Comparison of ENCODE assay signal across 8 mouse cellular contexts in the genomic region with DNA sequence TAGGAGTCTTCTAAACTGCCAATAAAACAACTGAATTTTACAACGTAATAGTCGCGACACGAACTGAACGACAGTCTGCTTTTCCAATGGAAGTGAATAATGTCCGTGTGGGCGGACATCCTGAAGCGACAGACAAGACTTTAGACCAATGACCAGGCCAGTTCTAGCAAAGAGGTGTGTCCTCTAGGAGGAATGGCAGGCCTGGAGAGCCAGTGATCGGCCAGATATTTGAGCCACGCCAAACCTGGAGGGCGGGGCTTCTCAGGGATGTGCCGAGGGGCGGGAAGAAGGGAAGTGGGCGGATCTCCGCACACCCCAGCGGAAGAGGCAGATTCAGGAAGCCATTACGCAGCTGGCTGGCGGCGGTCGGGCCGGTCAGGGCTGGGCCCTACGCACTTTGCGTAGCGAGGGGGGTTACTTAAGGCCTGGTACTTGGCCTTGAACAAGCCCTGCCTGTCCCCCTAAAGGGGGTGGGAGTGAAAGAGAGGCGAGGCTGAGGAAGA. TPM values are rescaled to one million over a fixed set of nuclear protein-coding genes. Genes with fewer than 3 reads are reported as not detected.
DNase-seq lines count a peak whose midpoint lies in the region; ATAC-seq and TF ChIP-seq lines count a peak whose summit lies in the region.

No protein-coding gene starts in this region.

- H3K27ac ChIP-seq in heart, embryonic 11.5 days (ENCODE audit: low read depth, low read length) = peak overlapping the region; percentile 96
- peak overlapping the region; percentile 98 for H3K27ac ChIP-seq in kidney, embryonic 16.5 days (ENCODE audit: low read length)
- H3K27ac ChIP-seq in liver, adult 2 months (replicated peaks; ENCODE audit: insufficient read depth, low read depth, low read length) = peak overlapping the region; percentile 77

- peak overlapping the region; percentile 78 for H3K4me2 ChIP-seq in heart, embryonic 11.5 days
- H3K4me2 ChIP-seq in kidney, embryonic 16.5 days (replicated peaks; ENCODE audit: low read depth, low read length) = peak overlapping the region; percentile 82
- H3K4me2 ChIP-seq in myocyte (ENCODE audit: low read depth) = peak overlapping the region; percentile 97

- H3K79me2 ChIP-seq in C2C12 (ENCODE audit: control insufficient read depth, insufficient read depth) (peaks cover 63% of the 10 kb centered on the region), myocyte (ENCODE audit: control insufficient read depth, insufficient read depth) (peaks cover 35% of the 10 kb centered on the region)
- peaks cover 9% of the 10 kb centered on the region for H3K79me2 ChIP-seq in liver, adult 2 months (ENCODE audit: control insufficient read depth, insufficient read depth, low read length)

- no peaks in the 10 kb centered on the region for H3K9me3 ChIP-seq in erythroblast, embryonic 14.5 days (ENCODE audit: control insufficient read depth, low read length)
- no peaks in the 10 kb centered on the region for H3K9me3 ChIP-seq in heart, embryonic 11.5 days (replicated peaks; ENCODE audit: control insufficient read depth, low read length)
- H3K9me3 ChIP-seq in kidney, embryonic 16.5 days (ENCODE audit: low read length) = no peaks in the 10 kb centered on the region

- H3K4me3 ChIP-seq in C2C12 (ENCODE audit: insufficient read depth, poor library complexity, severe bottlenecking) (peak overlapping the region; percentile 66), myocyte (peak overlapping the region; percentile 52)
- H3K4me3 ChIP-seq in erythroblast, embryonic 14.5 days (replicated peaks) = peak overlapping the region; percentile 85
- peak overlapping the region; percentile 77 for H3K4me3 ChIP-seq in heart, embryonic 11.5 days (ENCODE audit: low read depth, low read length)
- peak overlapping the region; percentile 80 for H3K4me3 ChIP-seq in kidney, embryonic 16.5 days (ENCODE audit: low read length)
- H3K4me3 ChIP-seq in liver, adult 2 months (ENCODE audit: insufficient read depth, low read depth, low read length) = peak overlapping the region; percentile 53

- peaks cover 60% of the 10 kb centered on the region for H3K4me1 ChIP-seq in erythroblast, embryonic 14.5 days (ENCODE audit: control insufficient read depth)
- peaks cover 27% of the 10 kb centered on the region for H3K4me1 ChIP-seq in heart, embryonic 11.5 days (ENCODE audit: control insufficient read depth, insufficient read depth, low read length)
- H3K4me1 ChIP-seq in kidney, embryonic 16.5 days (ENCODE audit: insufficient read depth, low read length) = peaks cover 35% of the 10 kb centered on the region
- peaks cover 25% of the 10 kb centered on the region for H3K4me1 ChIP-seq in liver, adult 2 months (ENCODE audit: control insufficient read depth, insufficient read depth, low read length)

- under 1% methylated on average over 25 of the region's 25 CpGs for WGBS in heart, embryonic 11.5 days (ENCODE audit: insufficient replicate concordance)
- under 1% methylated on average over 25 of the region's 25 CpGs for WGBS in kidney, embryonic 16.5 days
- WGBS in liver, adult 2 months = under 1% methylated on average over 25 of the region's 25 CpGs

- H3K36me3 ChIP-seq in C2C12 (ENCODE audit: control insufficient read depth, insufficient read depth) = peaks cover 8% of the 10 kb centered on the region
- peaks cover 25% of the 10 kb centered on the region for H3K36me3 ChIP-seq in erythroblast, embryonic 14.5 days (ENCODE audit: control insufficient read depth)
- H3K36me3 ChIP-seq in heart, embryonic 11.5 days (ENCODE audit: control insufficient read depth, insufficient read depth, low read length) = no peaks in the 10 kb centered on the region; the same call in 1 of the 2 replicates
- H3K36me3 ChIP-seq in kidney, embryonic 16.5 days (ENCODE audit: insufficient read depth, low read length) = peaks cover 18% of the 10 kb centered on the region; the same call in 1 of the 2 replicates
- H3K36me3 ChIP-seq in liver, adult 2 months (ENCODE audit: control insufficient read depth, insufficient read depth, low read length) = no peaks in the 10 kb centered on the region; the same call in 1 of the 2 replicates
- H3K36me3 ChIP-seq in myocyte (ENCODE audit: control insufficient read depth, insufficient read depth) = no peaks in the 10 kb centered on the region
- H3K36me3 ChIP-seq in splenic B cell, adult 2 months (ENCODE audit: control insufficient read depth, insufficient read depth, low read length, poor library complexity, severe bottlenecking) = no peaks in the 10 kb centered on the region; the same call in 1 of the 2 replicates

- DNase-seq in brain, embryonic 14.5 days (ENCODE audit: low read depth) = peak; percentile 100
- DNase-seq in liver, adult 2 months (ENCODE audit: extremely low read depth, low read depth, low spot score) = peak; percentile 99
- DNase-seq in splenic B cell, adult 2 months (ENCODE audit: low read depth, low spot score) = peak; percentile 99

- no peak for TF ChIP-seq POLR2A in brain, embryonic 14.5 days (IDR thresholded peaks at IDR 0.05; ENCODE audit: borderline replicate concordance, extremely low read depth, insufficient read depth, insufficient read length, poor library complexity, severe bottlenecking)
- TF ChIP-seq POLR2A in liver, adult 2 months (IDR thresholded peaks at IDR 0.05; ENCODE audit: extremely low read depth, insufficient read depth, low read length) = 0 out of 2 replicates have a peak, but pooled peaks have one; percentile 40
- peak; percentile 60 for TF ChIP-seq POLR2A in myocyte (IDR thresholded peaks at IDR 0.05; ENCODE audit: insufficient read length, low read depth)

- H3K27me3 ChIP-seq in C2C12 (ENCODE audit: control insufficient read depth, insufficient read depth, insufficient read length) = no peaks in the 10 kb centered on the region
- no peaks in the 10 kb centered on the region for H3K27me3 ChIP-seq in erythroblast, embryonic 14.5 days (ENCODE audit: control insufficient read depth)
- H3K27me3 ChIP-seq in heart, embryonic 11.5 days (ENCODE audit: control insufficient read depth, insufficient read depth, low read length) = no peaks in the 10 kb centered on the region
- no peaks in the 10 kb centered on the region for H3K27me3 ChIP-seq in kidney, embryonic 16.5 days (ENCODE audit: insufficient read depth, low read length)
- H3K27me3 ChIP-seq in liver, adult 2 months (ENCODE audit: control insufficient read depth, insufficient read depth, low read length) = no peaks in the 10 kb centered on the region
- H3K27me3 ChIP-seq in myocyte (ENCODE audit: control insufficient read depth, insufficient read depth, insufficient read length) = no peaks in the 10 kb centered on the region
- H3K27me3 ChIP-seq in splenic B cell, adult 2 months (ENCODE audit: control insufficient read depth, insufficient read depth, low read length, poor library complexity, severe bottlenecking) = no peaks in the 10 kb centered on the region

- TF ChIP-seq CTCF in C2C12 (IDR thresholded peaks at IDR 0.05; ENCODE audit: control insufficient read depth, insufficient read depth, insufficient read length) = no peak
- no peak for TF ChIP-seq CTCF in brain, embryonic 14.5 days (IDR thresholded peaks at IDR 0.05; ENCODE audit: borderline replicate concordance, extremely low read depth, insufficient read depth, insufficient read length)
- TF ChIP-seq CTCF in liver, adult 2 months (IDR thresholded peaks at IDR 0.05; ENCODE audit: low read depth, low read length) = no peak

- H3K9ac ChIP-seq in heart, embryonic 11.5 days (ENCODE audit: low read depth, low read length) = peak overlapping the region; percentile 80
- peak overlapping the region; percentile 66 for H3K9ac ChIP-seq in kidney, embryonic 16.5 days (replicated peaks; ENCODE audit: low read length)
- H3K9ac ChIP-seq in liver, adult 2 months (ENCODE audit: low read depth, low read length) = peak overlapping the region; percentile 44

- ATAC-seq in heart, embryonic 11.5 days (replicated peaks; ENCODE audit: insufficient number of reproducible peaks, low FRiP score, low TSS enrichment) = peak; percentile 96
- ATAC-seq in kidney, embryonic 16.5 days (ENCODE audit: low FRiP score, low TSS enrichment) = peak; percentile 97

- H3K79me3 ChIP-seq in C2C12 (ENCODE audit: low read depth) = peaks cover 37% of the 10 kb centered on the region

- H3ac ChIP-seq in C2C12 (ENCODE audit: control insufficient read depth, insufficient read length, low read depth) (no peak overlapping the region), myocyte (ENCODE audit: control insufficient read depth, insufficient read length) (peak overlapping the region; percentile 89)

TF ChIP-seq in C2C12, 6 proteins besides CTCF, POLR2A, EP300 and RAD21 (continues in another document):
- no peak for TF ChIP-seq USF1 (IDR thresholded peaks at IDR 0.05; ENCODE audit: low read depth)

TF ChIP-seq in myocyte, 11 proteins besides CTCF, POLR2A, EP300 and RAD21 (continues in another document):
- TF ChIP-seq TCF3 (IDR thresholded peaks at IDR 0.05; ENCODE audit: insufficient read length, low read depth) (no peak), POLR2AphosphoS2 (IDR thresholded peaks at IDR 0.05; ENCODE audit: insufficient read length, low read depth) (peak; percentile 47)

RNA-seq across cellular contexts. Expression of a gene that starts 0.7 kb away (rescaled TPM):
- 11.2 TPM for polyA plus RNA-seq in C2C12 (2012; fragmentation: generic; extraction: Trizol)
- polyA plus RNA-seq in brain, embryonic 14.5 days (2012; rRNA removed) = 40.2 and 46.1 TPM in 2 replicates
- 1.9 and 2.0 TPM in 2 replicates for polyA plus RNA-seq in erythroblast, embryonic 14.5 days (2012)
- 7.9 and 8.5 TPM in 2 replicates for polyA plus RNA-seq in heart, embryonic 11.5 days (2014; fragmentation: Nextera tagmentation; extraction: Ambion mirVana)
- 21.2 and 21.9 TPM in 2 replicates for polyA plus RNA-seq in kidney, embryonic 16.5 days (2015; fragmentation: Nextera tagmentation; extraction: Ambion mirVana)
- total RNA-seq in liver, adult 2 months (2014; rRNA removed) = 40.0 and 41.9 TPM in 2 replicates
- polyA plus RNA-seq in liver, adult 2 months (2012; rRNA removed) = 57.9 and 124 TPM in 2 replicates
- polyA plus RNA-seq in myocyte (2012; fragmentation: generic; extraction: Trizol) = 9.5 TPM

RNA-seq across cellular contexts. Expression of a gene that starts 1.7 kb away (rescaled TPM):
- polyA plus RNA-seq in C2C12 (2012; fragmentation: generic; extraction: Trizol) (3.2 TPM), myocyte (2012; fragmentation: generic; extraction: Trizol) (3.0 TPM)
- 4.8 and 5.1 TPM in 2 replicates for polyA plus RNA-seq in brain, embryonic 14.5 days (2012; rRNA removed)
- 0.26 and 0.29 TPM in 2 replicates for polyA plus RNA-seq in erythroblast, embryonic 14.5 days (2012)
- polyA plus RNA-seq in heart, embryonic 11.5 days (2014; fragmentation: Nextera tagmentation; extraction: Ambion mirVana) = 5.1 and 5.3 TPM in 2 replicates
- polyA plus RNA-seq in kidney, embryonic 16.5 days (2015; fragmentation: Nextera tagmentation; extraction: Ambion mirVana) = 7.3 and 8.2 TPM in 2 replicates
- total RNA-seq in liver, adult 2 months (2014; rRNA removed) = 0.67 and 0.83 TPM in 2 replicates
- 2.9 and 3.0 TPM in 2 replicates for polyA plus RNA-seq in liver, adult 2 months (2012; rRNA removed)

RNA-seq across cellular contexts. Expression of a gene that starts 56.2 kb away (rescaled TPM):
- polyA plus RNA-seq in C2C12 (2012; fragmentation: generic; extraction: Trizol) (39.1 TPM), myocyte (2012; fragmentation: generic; extraction: Trizol) (50.6 TPM)
- polyA plus RNA-seq in brain, embryonic 14.5 days (2012; rRNA removed) = 48.9 and 51.3 TPM in 2 replicates
- polyA plus RNA-seq in erythroblast, embryonic 14.5 days (2012) = 0.21 and 0.44 TPM in 2 replicates
- 32.7 and 38.2 TPM in 2 replicates for polyA plus RNA-seq in heart, embryonic 11.5 days (2014; fragmentation: Nextera tagmentation; extraction: Ambion mirVana)
- polyA plus RNA-seq in kidney, embryonic 16.5 days (2015; fragmentation: Nextera tagmentation; extraction: Ambion mirVana) = 38.3 and 39.5 TPM in 2 replicates
- 22.6 and 30.7 TPM in 2 replicates for total RNA-seq in liver, adult 2 months (2014; rRNA removed)
- polyA plus RNA-seq in liver, adult 2 months (2012; rRNA removed) = 24.4 and 25.5 TPM in 2 replicates

Comparison
In these comparisons a context has a peak if more than half of its experiments do, and no peak if none do; other contexts are left out.
1. Peak in every context shown above with its lines: DNase-seq, ATAC-seq, H3K4me3 ChIP-seq and H3K27ac ChIP-seq.
2. RNA of a gene that starts 56.2 kb away (polyA plus RNA-seq): 50.6 TPM in myocyte (single experiment), 48.9 to 51.3 TPM in brain, embryonic 14.5 days, 38.3 to 39.5 TPM in kidney, embryonic 16.5 days, 39.1 TPM in C2C12 (single experiment), 32.7 to 38.2 TPM in heart, embryonic 11.5 days and 24.4 to 25.5 TPM in liver, adult 2 months; 0.21 to 0.44 TPM in erythroblast, embryonic 14.5 days; every median in the first group is over 10 times any median in the second.